Mouse (Mus musculus): ENCODE results near the gene Aldh3b2.

- TF ChIP-seq POLR2A (IDR thresholded peaks at IDR 0.05; ENCODE audit: insufficient read depth, low read length), result peak; percentile 85
- no peak for TF ChIP-seq CTCF (IDR thresholded peaks at IDR 0.05; ENCODE audit: low read depth, low read length)
Measured at GRCm38 (mm10) chr19:3986334-3986733, 14.2 kb downstream of the Aldh3b2 start, which contains the start of gene Acy3.
